Mouse (Mus musculus): ENCODE results near the gene Ptprd.

The Ptprd gene

GRCm38 (mm10) chr4:76241140-76241539, 1970.6 kb downstream of the Ptprd start:
- DNase-seq (ENCODE audit: extremely low spot score, low read depth, low spot score), result no peak

DNA sequence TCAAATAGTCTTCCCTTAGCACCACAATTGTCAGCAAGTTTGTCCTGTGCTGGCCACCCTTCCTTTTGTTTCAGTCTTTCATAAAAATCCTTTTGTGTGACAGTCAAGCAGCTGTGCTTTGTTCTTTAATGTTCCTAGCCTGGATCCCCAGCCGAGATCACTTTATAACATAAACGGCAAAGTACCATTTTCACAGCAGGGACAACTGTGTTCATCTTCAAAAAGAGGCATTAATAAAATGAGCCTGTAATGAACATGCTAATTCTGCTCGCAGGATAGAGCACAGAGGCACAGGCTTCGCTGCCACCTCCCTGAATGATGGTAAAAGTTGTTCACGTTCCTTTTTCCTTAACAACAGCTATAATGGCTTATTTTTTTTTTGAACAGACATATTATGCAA, 1972.7 kb downstream of the Ptprd start:
- no peak for DNase-seq (ENCODE audit: extremely low spot score, low read depth, low spot score)

- no peak for DNase-seq (ENCODE audit: extremely low spot score, low read depth, low spot score)
These were observed 1973.2 kb downstream of the Ptprd start for GRCm38 (mm10) chr4:76238577-76238976.

GRCm38 (mm10) chr4:76237827-76238226, 1973.9 kb downstream of the Ptprd start:
- DNase-seq (ENCODE audit: extremely low spot score, low read depth, low spot score), result no peak

DNA sequence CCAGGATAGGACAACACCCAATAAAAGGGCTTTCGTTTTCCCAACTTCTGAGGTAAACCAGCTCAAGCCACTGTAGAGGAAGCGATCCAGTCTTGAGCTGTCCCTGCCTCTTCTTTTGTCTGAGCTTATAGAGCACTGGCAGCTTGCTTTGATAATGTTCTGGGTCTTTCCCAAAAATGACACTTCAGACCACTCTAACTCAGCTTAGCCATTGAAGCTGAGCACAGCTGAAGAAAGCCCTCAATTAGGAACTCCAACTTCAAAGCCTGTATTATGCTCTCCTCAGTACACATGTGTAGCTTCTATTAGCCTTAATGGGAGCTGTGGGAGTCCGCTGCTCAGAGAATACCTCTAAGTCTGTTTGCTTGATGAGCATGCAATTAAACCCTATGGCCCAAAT, 1988.0 kb downstream of the Ptprd start:
- no peak for DNase-seq (ENCODE audit: extremely low spot score, low read depth, low spot score)

DNA sequence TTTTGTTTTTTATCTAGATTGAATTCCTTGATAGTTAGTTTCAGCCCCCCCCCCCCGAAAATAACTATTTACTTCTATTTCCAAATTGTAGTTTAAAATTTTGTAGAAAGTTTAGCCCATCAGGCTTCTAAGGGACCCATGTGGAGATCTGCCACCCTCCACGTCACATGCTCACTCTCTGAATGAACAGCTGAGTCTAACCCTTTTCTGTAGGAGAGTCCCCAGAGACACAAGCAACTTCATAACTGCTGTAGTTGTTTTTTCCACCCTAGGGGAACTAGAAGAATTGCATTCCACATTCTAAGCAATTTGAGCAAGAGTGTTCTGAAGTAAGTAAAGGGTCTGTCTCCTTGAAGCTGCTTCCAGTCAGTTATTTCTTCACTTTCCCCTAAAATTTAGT, 1989.2 kb downstream of the Ptprd start:
- no peak for DNase-seq (ENCODE audit: extremely low spot score, low read depth, low spot score)

DNA sequence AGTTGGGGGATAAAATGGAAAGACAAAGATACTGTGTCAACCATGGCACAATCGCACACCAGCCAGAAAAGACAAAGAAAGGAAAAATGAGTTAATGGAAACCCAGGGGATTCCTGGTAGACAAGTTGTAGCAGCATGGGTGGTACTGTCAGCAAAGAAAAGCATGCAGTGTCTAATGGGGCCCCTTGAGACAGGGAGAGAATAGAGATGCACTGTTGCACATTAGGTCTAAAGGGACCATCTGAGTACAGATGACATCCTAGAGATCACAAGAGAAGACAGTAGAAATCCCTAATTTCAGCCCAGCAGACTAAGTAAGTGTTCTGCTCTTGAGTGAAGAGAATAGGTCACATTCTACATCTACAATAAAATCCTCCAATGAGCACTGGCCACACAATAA, 1993.7 kb downstream of the Ptprd start:
- no peak for DNase-seq (ENCODE audit: extremely low spot score, low read depth, low spot score)

GRCm38 (mm10) chr4:76215141-76215540, 1996.6 kb downstream of the Ptprd start:
- DNase-seq (ENCODE audit: extremely low spot score, low read depth, low spot score), result no peak

- DNase-seq (ENCODE audit: extremely low spot score, low read depth, low spot score), result no peak
These were observed 2012.4 kb downstream of the Ptprd start for GRCm38 (mm10) chr4:76199321-76199720.

GRCm38 (mm10) chr4:76194762-76195161, 2017.0 kb downstream of the Ptprd start:
- no peak for DNase-seq (ENCODE audit: extremely low spot score, low read depth, low spot score)

- DNase-seq (ENCODE audit: extremely low spot score, low read depth, low spot score), result no peak
These were observed 2018.3 kb downstream of the Ptprd start for GRCm38 (mm10) chr4:76193496-76193895.

GRCm38 (mm10) chr4:76192031-76192430, 2019.7 kb downstream of the Ptprd start:
- no peak for DNase-seq (ENCODE audit: extremely low spot score, low read depth, low spot score)

DNA sequence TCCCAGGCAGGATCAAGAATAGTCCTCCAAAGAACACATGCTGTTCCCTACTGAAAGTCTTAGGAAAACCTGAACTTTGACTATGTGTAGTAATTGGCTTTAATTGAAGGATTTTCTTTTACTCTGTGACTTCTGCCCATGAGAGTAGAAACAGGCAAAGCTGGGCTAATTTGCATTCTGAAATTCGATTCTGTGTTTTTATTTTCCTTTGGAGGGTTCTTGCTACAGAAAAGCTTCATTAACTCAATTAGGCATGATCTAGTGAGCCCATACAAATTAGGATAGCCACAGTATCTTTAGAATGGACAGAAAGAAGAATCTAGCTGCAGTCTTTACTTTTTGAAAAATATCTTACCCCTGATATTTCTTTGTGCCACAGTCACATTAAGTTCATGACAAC, 2021.0 kb downstream of the Ptprd start:
- no peak for DNase-seq (ENCODE audit: extremely low spot score, low read depth, low spot score)

- DNase-seq (ENCODE audit: extremely low spot score, low read depth, low spot score), result no peak
These were observed 2028.7 kb downstream of the Ptprd start for GRCm38 (mm10) chr4:76183095-76183494.

GRCm38 (mm10) chr4:76179497-76179896, 2032.3 kb downstream of the Ptprd start:
- no peak for DNase-seq (ENCODE audit: extremely low spot score, low read depth, low spot score)

DNA sequence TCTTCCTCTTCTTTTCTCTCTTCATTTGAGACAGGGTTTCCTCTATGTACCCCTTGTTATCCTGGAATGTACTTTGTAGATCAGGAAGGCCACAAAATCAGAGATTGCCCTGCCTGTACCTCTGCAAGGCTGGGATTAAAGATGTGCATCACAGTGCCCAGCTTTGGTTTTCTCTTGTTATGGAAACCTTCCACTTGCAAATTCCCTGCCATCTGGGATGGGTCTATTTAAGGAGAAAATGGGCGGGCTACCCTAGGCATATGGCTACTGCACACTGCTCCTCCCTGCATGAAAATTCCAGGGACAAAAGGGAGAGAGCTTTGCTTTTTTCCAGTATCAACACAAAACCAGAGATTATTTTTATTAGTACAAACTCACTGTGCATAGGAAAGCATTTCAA, 2036.7 kb downstream of the Ptprd start:
- no peak for DNase-seq (ENCODE audit: extremely low spot score, low read depth, low spot score)

DNA sequence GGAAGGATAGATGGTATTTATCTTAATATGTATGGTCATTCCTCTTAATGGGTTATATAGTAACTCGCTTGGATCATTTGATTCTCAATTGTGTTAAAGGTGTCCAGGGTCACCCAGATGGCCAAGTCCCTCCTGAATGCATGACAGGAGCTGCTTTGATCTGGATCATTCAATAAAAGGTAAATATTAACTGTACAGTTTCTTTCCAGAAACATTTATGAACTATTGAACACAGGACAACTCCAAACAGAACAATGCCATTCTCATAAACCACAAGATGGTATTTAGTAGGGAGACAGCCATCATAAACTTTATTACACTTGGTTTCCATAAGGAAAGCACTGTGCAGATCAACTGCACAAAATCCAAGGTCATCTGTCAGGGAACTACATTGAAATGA, 2056.0 kb downstream of the Ptprd start:
- DNase-seq (ENCODE audit: extremely low spot score, low read depth, low spot score), result no peak

DNA sequence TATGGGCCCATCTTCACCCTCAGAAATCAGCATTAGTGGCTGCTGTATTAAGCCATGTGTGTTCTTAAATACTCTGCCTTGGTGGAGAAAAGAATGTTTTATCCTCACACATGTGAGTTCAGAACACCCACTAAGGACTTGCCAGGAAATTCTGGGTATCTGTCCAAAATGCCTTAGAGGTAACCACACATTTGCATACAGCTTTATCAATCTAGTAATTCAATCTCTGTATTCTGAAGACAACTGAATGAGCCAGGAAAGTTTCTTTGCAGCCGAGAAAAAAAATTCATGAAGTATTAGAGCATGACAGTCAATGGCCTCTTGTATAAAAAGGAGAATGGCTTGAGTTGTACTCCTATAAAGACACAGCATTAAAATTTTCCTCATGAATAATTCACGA, 2057.6 kb downstream of the Ptprd start:
- no peak for DNase-seq (ENCODE audit: extremely low spot score, low read depth, low spot score)

DNA sequence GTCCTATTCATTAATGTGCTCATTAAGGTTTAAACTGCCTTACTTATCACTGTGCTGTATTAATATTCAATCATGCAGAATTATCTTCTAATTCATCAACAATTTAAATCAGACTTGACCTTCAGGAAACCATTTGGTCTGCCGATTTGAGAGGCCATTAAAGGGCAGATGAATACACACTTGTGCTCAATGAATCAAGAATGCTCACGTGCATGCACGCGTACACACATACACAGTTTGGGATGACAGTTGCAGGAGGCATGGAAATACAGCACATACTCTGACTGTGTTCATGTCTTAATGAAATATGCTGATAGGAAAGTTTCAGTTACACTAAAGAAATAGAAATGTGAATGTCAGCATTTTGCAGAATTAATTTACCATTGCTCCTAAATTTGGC, 2066.8 kb downstream of the Ptprd start:
- DNase-seq (ENCODE audit: extremely low spot score, low read depth, low spot score), result no peak

DNA sequence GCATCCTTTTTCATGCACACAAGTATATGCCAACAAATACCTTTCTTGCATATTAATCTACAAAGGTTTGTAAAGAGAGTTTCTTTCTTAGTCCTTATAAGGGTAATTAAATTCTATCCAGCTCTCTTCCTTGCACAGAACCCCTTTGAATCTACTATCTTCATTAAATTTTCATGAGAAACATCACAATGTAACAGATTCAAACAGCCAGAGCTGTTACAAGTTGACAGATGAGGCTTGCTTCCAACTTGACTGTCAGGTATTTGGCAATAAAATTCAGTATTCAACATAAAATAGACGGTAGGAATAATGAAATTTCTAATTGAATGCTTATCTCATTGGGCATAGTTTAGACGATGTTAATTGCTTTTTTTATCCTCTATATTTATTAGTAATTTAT, 2067.4 kb downstream of the Ptprd start:
- DNase-seq (ENCODE audit: extremely low spot score, low read depth, low spot score), result no peak

GRCm38 (mm10) chr4:76137901-76138300, 2073.9 kb downstream of the Ptprd start:
- DNase-seq (ENCODE audit: extremely low spot score, low read depth, low spot score), result no peak

DNA sequence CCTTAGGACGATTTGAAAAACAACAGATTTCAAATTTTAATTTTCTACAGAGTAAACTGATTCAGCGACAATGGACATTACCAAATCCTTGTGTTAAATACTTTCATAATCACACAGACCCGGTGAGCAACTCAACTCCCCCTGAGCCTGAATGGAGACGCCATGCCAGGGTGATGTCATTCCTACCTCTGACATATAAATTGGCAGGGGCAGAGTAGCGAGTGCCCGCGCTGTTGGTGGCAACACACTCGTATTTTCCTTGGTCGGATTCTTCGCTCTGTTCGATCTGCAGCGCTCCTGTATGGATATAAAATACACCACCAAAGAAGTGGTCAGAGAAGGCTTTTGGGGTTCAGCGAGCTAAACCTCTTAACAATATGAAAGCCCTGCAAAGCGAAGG, 2075.1 kb downstream of the Ptprd start:
- DNase-seq (ENCODE audit: extremely low spot score, low read depth, low spot score), result no peak

DNA sequence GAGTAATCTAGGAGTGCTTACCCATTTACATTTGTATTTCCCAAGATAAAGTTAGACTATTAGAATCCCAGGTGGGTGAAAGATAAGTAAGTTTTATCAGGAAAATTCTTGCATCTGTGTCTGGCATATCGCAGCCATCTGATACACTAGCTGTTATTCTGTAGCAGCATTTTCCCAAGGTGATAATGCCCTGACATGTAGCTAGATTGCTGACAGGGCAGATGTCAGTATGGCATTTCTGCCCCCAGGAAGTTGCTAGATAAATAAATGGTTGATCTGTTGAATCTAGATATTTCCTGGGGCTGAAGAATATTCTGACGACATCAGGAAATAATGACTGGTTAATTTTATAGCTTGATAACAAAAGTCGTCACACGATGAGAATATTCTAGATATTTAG, 2119.9 kb downstream of the Ptprd start:
- no peak for DNase-seq (ENCODE audit: extremely low spot score, low read depth, low spot score)

GRCm38 (mm10) chr4:76089866-76090265, 2121.9 kb downstream of the Ptprd start:
- DNase-seq (ENCODE audit: extremely low spot score, low read depth, low spot score), result no peak
